Mouse (Mus musculus) forebrain, embryonic 14.5 days (tissue): ENCODE results near the gene Sox5. TPM values are rescaled to one million over a fixed set of nuclear protein-coding genes. Genes with fewer than 3 reads are reported as not detected.
A peak's percentile ranks its signal among the peaks of the same experiment; 100 is the strongest.

Source experiments
- ATAC-seq: fragments of 200-750 bp; cut with Nextera tagmentation; 2 replicates; pipeline ENCODE4 v1.8.0; 2017; ENCODE audit warnings: mild to moderate bottlenecking, moderate library complexity
- DNase-seq: peaks from one replicate; pipeline ENCODE4 v3.0.0-alpha.2; 2015; ENCODE audit warnings: low spot score
- H3K27ac ChIP-seq: fragments of 300-500 bp; sonication (generic); 2 replicates; pipeline ENCODE4 v1.5.1; 2014; ENCODE audit warnings: low read depth, mild to moderate bottlenecking, control low read depth, low read length, moderate library complexity
- H3K27me3 ChIP-seq: fragments of 300-500 bp; sonication (generic); replicated peaks from 2 replicates; pipeline ENCODE4 v1.6.1; 2014; ENCODE audit warnings: low read length, control low read depth, mixed read lengths; ENCODE audit not compliant: control insufficient read depth, insufficient read depth
- H3K36me3 ChIP-seq: fragments of 300-500 bp; sonication (generic); 2 replicates; pipeline ENCODE4 v1.6.1; 2014; ENCODE audit warnings: low read length, control low read depth; ENCODE audit not compliant: control insufficient read depth, insufficient read depth
- H3K4me1 ChIP-seq: fragments of 300-500 bp; sonication (generic); 2 replicates; pipeline ENCODE4 v1.6.1; 2014; ENCODE audit warnings: antibody characterized with exemption, low read length, control low read depth; ENCODE audit not compliant: control insufficient read depth, insufficient read depth
- H3K4me2 ChIP-seq: fragments of 300-500 bp; sonication (generic); 2 replicates; pipeline ENCODE4 v1.6.1; 2014; ENCODE audit warnings: mild to moderate bottlenecking, control low read depth, low read length
- H3K4me3 ChIP-seq: fragments of 300-500 bp; sonication (generic); 2 replicates; pipeline ENCODE4 v1.5.1; 2014; ENCODE audit warnings: low read depth, low read length, control low read depth
- H3K9ac ChIP-seq: fragments of 300-500 bp; sonication (generic); 2 replicates; pipeline ENCODE4 v1.6.1; 2014; ENCODE audit warnings: mild to moderate bottlenecking, low read length, control low read depth, moderate library complexity
- H3K9me3 ChIP-seq: fragments of 300-500 bp; sonication (generic); replicated peaks from 2 replicates; pipeline ENCODE4 v1.6.1; 2016; ENCODE audit warnings: low read length, control low read depth, mixed read lengths; ENCODE audit not compliant: control insufficient read depth
- whole genome bisulfite sequencing: fragments of 180-500 bp; shearing (Covaris S2); extraction: QIAGEN DNeasy Blood & Tissue Kit; methylation state at CpG from one replicate; pipeline ENCODE4 v1.1.7; 2014; 5-methylcytosine and 5-hydroxymethylcytosine counted together
- polyA plus RNA-seq: library from polyadenylated mRNA; unstranded; fragments of >200 nt; fragmentation: Nextera tagmentation; extraction: Ambion mirVana; gene quantifications from 2 replicates; pipeline ENCODE4 v1.2.1, GENCODE M21; 2014

The Sox5 gene
- polyA plus RNA-seq, 1 experiment from 2014 or later, result 115 TPM

DNA sequence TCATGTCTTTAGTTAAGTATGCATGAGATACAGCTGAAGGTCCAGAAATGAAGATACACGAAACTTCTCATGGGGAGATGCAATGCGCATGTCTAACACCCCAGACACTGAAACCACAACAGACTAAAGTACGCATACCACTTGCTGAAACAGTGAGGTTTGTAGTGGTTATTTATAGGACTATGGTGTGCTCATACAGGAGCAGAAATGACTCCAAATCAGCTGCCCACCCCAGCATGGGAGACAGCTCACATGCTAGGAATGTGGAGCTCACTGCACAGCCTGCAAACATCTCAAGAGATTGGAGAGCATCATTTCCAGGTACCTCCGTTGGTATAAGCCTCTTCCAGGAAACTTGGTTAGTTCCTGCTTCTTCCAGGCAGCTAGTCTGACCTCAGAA is 178.9 kb downstream of the Sox5 start:
- ATAC-seq (no peak), DNase-seq (no peak)
- no peak overlapping the region for H3K4me2 ChIP-seq
- no peaks in the 10 kb centered on the region for H3K36me3 ChIP-seq
- no peak overlapping the region for H3K9ac ChIP-seq
- H3K4me3 ChIP-seq, result no peak overlapping the region
- 92% methylated on average over 4 of the region's 4 CpGs for WGBS
- no peaks in the 10 kb centered on the region for H3K9me3 ChIP-seq
- H3K27me3 ChIP-seq, result no peaks in the 10 kb centered on the region
- peaks cover 11% of the 10 kb centered on the region for H3K4me1 ChIP-seq
- H3K27ac ChIP-seq, result no peak overlapping the region

DNA sequence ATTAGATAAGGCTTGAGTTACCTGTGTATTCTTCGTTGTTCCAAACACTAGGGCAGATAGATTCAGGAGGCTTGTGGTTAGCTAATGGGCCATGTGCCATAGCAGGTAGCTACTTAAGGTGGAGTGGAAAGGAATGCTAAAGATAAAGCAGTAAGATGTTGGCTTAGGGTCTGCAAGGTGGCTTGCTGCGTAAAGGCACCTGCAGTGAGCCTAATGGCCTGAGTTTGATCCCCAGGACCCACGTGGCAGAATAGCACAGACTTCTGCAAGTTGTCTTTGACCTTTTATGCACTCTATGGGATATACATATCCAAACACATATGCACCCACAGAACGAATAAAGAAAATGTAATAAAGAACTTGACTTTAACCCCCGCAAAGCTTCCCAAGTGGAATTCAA is 181.4 kb downstream of the Sox5 start:
- Histone ChIP-seq H3K36me3 (no peaks in the 10 kb centered on the region), H3K27me3 (no peaks in the 10 kb centered on the region), H3K9me3 (no peaks in the 10 kb centered on the region), H3K9ac (no peak overlapping the region), H3K27ac (no peak overlapping the region), H3K4me3 (no peak overlapping the region), H3K4me1 (peaks cover 11% of the 10 kb centered on the region), H3K4me2 (no peak overlapping the region)
- WGBS, result 83% methylated on average over 5 of the region's 5 CpGs
- DNase-seq (no peak), ATAC-seq (no peak)

DNA sequence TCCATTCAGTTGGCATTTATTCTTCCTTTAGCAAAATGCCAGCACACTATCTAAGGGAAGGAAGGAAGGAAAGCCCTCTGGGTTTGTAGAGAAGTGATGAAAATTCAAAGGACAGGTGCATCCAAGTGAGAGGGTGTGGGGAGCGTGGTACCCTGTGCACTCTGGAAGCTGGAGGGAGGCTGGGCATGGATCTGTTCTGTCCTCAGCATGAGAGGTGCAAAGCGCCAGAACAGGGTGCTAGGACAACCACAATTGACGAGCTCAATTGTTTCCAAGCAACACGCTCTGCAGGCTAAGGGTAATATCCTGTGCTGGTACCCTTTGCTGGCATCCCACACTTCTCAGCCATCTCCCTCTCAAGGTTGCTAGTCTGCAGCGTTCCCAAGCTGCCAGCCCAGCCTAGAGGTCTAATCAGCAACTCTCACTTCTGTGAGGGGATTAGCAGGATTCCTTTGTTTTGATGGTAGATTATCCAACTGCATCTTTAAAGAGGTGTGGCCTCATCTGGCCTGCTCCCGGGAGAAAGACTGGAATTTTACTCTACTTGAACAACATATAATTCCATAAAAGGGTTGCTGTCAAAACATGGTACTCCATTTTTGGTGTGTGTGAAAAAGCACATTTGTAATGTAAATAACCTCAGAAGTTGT is 183.3 kb downstream of the Sox5 start:
- Histone ChIP-seq H3K36me3 (no peaks in the 10 kb centered on the region), H3K4me1 (peaks cover 11% of the 10 kb centered on the region), H3K27ac (peak overlapping the region; percentile 63; the same call in 1 of the 2 replicates), H3K9ac (no peak overlapping the region), H3K4me3 (no peak overlapping the region), H3K27me3 (no peaks in the 10 kb centered on the region), H3K9me3 (no peaks in the 10 kb centered on the region), H3K4me2 (no peak overlapping the region)
- DNase-seq (peak; percentile 64), ATAC-seq (peak; percentile 74)
- 13% methylated on average over 6 of the region's 6 CpGs for WGBS

DNA sequence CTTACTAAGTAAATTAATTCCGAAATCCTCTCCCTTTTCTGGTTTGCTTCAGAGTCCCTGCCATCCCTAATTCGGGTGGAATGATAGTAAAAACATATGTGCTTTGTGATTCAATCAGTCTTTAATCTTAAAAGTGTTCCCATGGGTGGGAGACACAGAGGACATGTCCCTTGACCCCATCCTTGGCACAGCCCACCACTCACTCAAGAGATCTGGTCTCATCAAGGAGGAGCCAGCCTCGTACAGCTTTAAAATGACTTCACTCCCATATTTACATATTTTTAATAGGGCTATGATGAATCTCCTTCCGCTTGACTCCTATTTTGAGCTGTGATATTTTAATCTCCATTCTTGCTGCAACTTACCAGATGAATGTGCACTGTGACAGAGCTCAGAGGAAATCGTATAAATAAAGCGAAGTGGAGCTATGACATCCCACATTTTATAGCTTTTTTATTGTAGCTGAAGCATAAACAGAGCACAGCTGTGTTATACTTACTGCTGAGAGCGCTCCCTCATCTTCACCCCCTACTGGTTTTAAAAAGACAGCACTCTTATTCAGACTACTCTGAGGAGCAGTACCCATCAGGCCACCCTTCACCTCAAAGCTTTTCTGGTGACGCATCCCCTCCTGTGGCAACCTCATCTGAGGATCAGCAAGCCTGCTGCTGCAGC is 185.1 kb downstream of the Sox5 start:
- Histone ChIP-seq H3K27ac (no peak overlapping the region), H3K9me3 (no peaks in the 10 kb centered on the region), H3K27me3 (no peaks in the 10 kb centered on the region), H3K9ac (no peak overlapping the region), H3K4me3 (no peak overlapping the region), H3K4me2 (no peak overlapping the region), H3K4me1 (peaks cover 11% of the 10 kb centered on the region), H3K36me3 (no peaks in the 10 kb centered on the region)
- 77% methylated on average over 8 of the region's 8 CpGs for WGBS
- ATAC-seq (peak; percentile 45; the same call in 1 of the 2 replicates), DNase-seq (peak; percentile 33)

DNA sequence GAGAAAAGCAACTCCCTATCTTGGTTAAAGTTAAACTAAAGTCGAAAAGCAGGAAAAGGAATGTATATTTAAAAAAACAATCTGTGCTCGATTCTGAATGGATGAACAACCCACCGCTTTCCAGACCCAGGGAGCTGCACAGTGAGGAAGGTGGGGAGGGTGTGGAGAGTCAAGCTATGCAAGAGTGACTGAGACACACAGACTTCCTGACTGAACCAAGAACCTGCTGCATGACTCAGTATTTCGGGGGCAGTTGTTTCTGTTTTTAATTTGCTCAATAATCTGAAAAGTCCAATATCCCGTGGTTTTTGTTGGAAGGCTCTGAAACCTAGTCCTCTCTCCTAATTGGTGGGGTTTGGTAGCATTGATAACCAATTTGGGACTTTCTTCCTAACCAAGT is 196.9 kb downstream of the Sox5 start:
- Histone ChIP-seq H3K4me2 (no peak overlapping the region), H3K9ac (no peak overlapping the region), H3K9me3 (no peaks in the 10 kb centered on the region), H3K4me3 (no peak overlapping the region), H3K36me3 (no peaks in the 10 kb centered on the region), H3K4me1 (no peaks in the 10 kb centered on the region), H3K27ac (no peak overlapping the region), H3K27me3 (no peaks in the 10 kb centered on the region)
- 66% methylated on average over 5 of the region's 5 CpGs for WGBS
- no peak for DNase-seq
- ATAC-seq, result no peak

DNA sequence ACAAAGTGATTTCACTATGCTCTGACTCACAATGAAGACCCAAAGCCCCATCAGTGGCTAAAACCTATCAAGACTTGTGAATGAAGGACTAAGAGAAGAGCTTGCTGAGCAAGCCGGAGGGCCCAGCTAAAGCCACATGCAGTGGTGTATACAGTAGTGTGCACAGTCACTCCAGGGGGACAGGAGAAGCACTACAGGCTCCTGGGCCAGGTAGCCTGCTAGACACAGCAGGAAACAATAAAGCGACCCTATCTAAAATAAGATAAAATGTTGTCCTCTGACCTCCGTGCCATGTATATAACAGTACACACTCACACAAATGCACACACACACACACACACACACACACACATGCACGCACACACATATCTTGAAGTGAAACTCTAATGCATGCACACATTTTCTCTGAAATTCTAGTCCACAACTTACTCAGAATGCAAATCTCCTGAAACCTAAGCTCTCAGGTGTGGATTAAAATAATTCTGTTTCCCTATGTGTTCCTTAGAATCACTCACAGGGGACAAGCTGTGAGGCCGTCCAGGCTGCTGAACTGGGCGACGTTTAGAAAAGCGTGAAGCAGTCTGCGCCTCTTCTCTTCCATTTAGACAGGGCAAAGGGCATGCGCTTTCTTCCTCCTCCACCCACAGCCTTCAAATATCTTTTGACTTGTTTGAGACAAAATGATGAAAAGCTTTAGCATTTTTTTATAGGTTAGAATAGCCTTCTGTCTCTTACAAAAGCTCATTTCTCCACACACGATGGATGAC is 197.5 kb downstream of the Sox5 start:
- Histone ChIP-seq H3K27me3 (no peaks in the 10 kb centered on the region), H3K27ac (no peak overlapping the region), H3K36me3 (no peaks in the 10 kb centered on the region), H3K9me3 (no peaks in the 10 kb centered on the region), H3K4me2 (no peak overlapping the region), H3K9ac (no peak overlapping the region), H3K4me1 (no peaks in the 10 kb centered on the region), H3K4me3 (no peak overlapping the region)
- no peak for ATAC-seq
- no peak for DNase-seq
- WGBS, result 72% methylated on average over 11 of the region's 11 CpGs

DNA sequence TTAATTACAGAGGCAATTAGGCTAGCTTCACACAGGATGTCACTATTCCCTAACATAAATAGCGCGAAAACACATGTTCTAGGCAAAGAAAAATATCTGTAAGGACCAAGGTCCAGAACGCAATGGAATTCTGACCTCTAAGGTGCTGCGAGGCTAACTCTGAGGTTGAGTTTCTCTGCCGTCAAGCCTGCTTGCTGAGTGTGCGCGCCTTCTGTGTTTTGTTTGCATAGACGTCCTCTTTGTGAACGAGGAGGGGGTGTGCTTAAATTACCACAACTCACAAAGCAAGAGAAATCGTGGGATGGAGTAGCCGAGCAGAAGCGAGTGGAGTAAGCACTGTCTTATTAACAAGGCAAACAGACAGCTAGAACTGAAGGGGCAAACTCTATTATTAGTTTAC is 202.5 kb downstream of the Sox5 start:
- Histone ChIP-seq H3K9ac (no peak overlapping the region), H3K9me3 (no peaks in the 10 kb centered on the region), H3K4me2 (no peak overlapping the region), H3K27me3 (no peaks in the 10 kb centered on the region), H3K27ac (no peak overlapping the region), H3K36me3 (no peaks in the 10 kb centered on the region), H3K4me1 (no peaks in the 10 kb centered on the region), H3K4me3 (no peak overlapping the region)
- WGBS, result 17% methylated on average over 12 of the region's 12 CpGs
- 0 out of 2 replicates have a peak, but pooled peaks have one; percentile 20 for ATAC-seq
- peak; percentile 29 for DNase-seq

DNA sequence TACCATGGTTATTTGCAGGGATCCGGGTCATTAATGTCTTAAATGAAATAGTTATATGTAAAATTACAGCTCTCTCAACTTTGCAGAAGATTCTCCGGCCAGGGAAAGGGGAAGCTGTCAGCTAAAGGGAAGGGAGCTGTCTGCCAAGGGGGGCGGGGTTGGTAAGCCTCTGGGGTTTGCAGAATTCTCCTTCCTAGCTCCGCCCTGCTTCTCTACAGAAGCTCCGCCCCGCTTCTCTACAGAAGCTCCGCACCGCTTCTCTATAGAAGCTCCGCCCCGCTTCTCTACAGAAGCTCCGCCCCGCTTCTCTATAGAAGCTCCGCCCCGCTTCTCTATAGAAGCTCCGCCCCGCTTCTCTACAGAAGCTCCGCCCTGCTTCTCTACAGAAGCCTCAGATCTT is 210.9 kb downstream of the Sox5 start:
- Histone ChIP-seq H3K4me1 (no peaks in the 10 kb centered on the region), H3K9ac (no peak overlapping the region), H3K27ac (no peak overlapping the region), H3K36me3 (no peaks in the 10 kb centered on the region), H3K4me3 (no peak overlapping the region), H3K4me2 (no peak overlapping the region), H3K27me3 (no peaks in the 10 kb centered on the region), H3K9me3 (no peaks in the 10 kb centered on the region)
- ATAC-seq (no peak), DNase-seq (no peak)
- WGBS, result 75% methylated on average over 17 of the region's 17 CpGs

DNA sequence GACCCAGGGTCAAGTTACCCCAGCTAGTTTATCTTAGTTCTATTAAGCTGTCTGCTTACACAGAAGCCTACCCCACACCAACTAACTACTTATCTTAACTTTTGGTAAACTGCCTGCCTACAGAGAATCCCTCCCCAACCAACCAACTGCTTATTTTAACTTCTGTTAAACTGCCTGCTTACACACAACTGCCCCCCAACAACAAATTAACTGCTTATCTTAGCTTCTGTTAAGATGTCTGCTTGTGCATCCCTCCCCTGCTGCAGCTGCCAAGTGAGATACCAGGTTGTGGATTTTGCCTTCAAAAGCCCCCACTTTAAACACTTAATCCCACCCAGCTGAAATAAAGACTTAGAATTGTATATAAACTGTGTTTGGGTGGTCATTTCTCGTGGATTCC is 215.9 kb downstream of the Sox5 start:
- WGBS, result 66% methylated on average over 1 of the region's 1 CpGs
- no peak for ATAC-seq

More for the DNA sequence above, 215.9 kb downstream of the Sox5 start:
- Histone ChIP-seq H3K36me3 (no peaks in the 10 kb centered on the region), H3K27ac (no peak overlapping the region), H3K4me1 (no peaks in the 10 kb centered on the region), H3K9ac (no peak overlapping the region), H3K4me2 (no peak overlapping the region), H3K27me3 (no peaks in the 10 kb centered on the region), H3K4me3 (no peak overlapping the region), H3K9me3 (peaks cover 5% of the 10 kb centered on the region; the same call in 1 of the 2 replicates)
- DNase-seq, result no peak
